Mouse (Mus musculus): Measurements from ENCODE around the gene Gm11627. TPM values are rescaled to one million over a fixed set of nuclear protein-coding genes. Genes with fewer than 3 reads are reported as not detected.

The Gm11627 gene
- 1.8 TPM for polyA plus RNA-seq (2015; fragmentation: Illumina TruSeq; extraction: RNeasy Lipid Tissue Mini Kit (QIAGEN cat#74804); ENCODE audit: insufficient read depth, low read depth, low replicate concordance)

GRCm38 (mm10) chr11:102579165-102580033, at the start of gene Gm11627:
Gene Gm11627, minus strand, starts transcription at chr11:102579461.

DNA sequence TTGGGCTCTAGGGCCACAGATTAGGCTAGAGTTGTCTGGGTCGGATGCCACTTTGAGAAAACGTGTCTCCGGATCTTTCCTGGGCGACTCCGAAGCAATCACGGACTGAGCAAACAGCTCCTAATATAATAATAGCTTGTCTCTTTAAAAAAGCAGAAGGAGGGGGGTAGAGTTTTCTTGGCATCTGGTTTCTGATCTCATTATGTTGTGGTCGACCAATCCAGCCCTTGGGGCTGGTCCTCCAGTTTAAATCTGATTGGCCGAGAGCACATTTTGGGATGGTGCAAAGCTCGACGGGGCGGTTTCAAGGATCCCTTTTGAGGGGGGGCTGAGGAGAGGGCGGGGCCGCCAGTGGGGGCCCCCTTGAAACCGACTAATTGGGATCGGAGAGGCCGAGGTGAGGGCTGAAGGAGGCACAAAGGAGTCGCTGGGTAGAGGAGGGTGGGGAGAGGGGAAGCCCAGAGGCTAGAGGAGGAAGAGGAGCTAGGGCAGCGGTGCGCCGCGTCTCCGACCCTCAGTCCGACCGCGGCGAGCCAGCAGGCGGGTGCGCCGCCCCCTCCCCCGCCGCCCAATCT, 24.8 kb upstream of the Gm11627 start, which contains the start of gene Fzd2:
Gene Fzd2, plus strand, starts transcription at position 387 of the 575 bp plus-strand sequence.

GRCm38 (mm10) chr11:102556031-102556715, 23.1 kb downstream of the Gm11627 start, which contains the start of gene Gpatch8:
Gene Gpatch8, minus strand, starts transcription at chr11:102556392.

Other genes with a start within 250 kb of the Gm11627 start
- gene Slc4a1, start 213.3 kb downstream of the Gm11627 start, polyA plus RNA-seq (2015; fragmentation: Illumina TruSeq; extraction: RNeasy Lipid Tissue Mini Kit (QIAGEN cat#74804); ENCODE audit: insufficient read depth, low read depth, low replicate concordance): not detected
- gene Rundc3a, start 186.1 kb downstream of the Gm11627 start, polyA plus RNA-seq (2015; fragmentation: Illumina TruSeq; extraction: RNeasy Lipid Tissue Mini Kit (QIAGEN cat#74804); ENCODE audit: insufficient read depth, low read depth, low replicate concordance): 8.0 TPM
- gene Slc25a39, start 171.5 kb downstream of the Gm11627 start, polyA plus RNA-seq (2015; fragmentation: Illumina TruSeq; extraction: RNeasy Lipid Tissue Mini Kit (QIAGEN cat#74804); ENCODE audit: insufficient read depth, low read depth, low replicate concordance): 90.0 TPM
- 64.6 TPM for gene Grn, start 149.1 kb downstream of the Gm11627 start, polyA plus RNA-seq (2015; fragmentation: Illumina TruSeq; extraction: RNeasy Lipid Tissue Mini Kit (QIAGEN cat#74804); ENCODE audit: insufficient read depth, low read depth, low replicate concordance)
- gene Fam171a2, start 131.8 kb downstream of the Gm11627 start, polyA plus RNA-seq (2015; fragmentation: Illumina TruSeq; extraction: RNeasy Lipid Tissue Mini Kit (QIAGEN cat#74804); ENCODE audit: insufficient read depth, low read depth, low replicate concordance): 0.76 TPM
- 3.5 TPM for gene Itga2b, start 109.3 kb downstream of the Gm11627 start, polyA plus RNA-seq (2015; fragmentation: Illumina TruSeq; extraction: RNeasy Lipid Tissue Mini Kit (QIAGEN cat#74804); ENCODE audit: insufficient read depth, low read depth, low replicate concordance)
- gene Gpatch8, start 23.1 kb downstream of the Gm11627 start, polyA plus RNA-seq (2015; fragmentation: Illumina TruSeq; extraction: RNeasy Lipid Tissue Mini Kit (QIAGEN cat#74804); ENCODE audit: insufficient read depth, low read depth, low replicate concordance): 3.7 TPM
- 2.2 TPM for gene Fzd2, start 24.9 kb upstream of the Gm11627 start, polyA plus RNA-seq (2015; fragmentation: Illumina TruSeq; extraction: RNeasy Lipid Tissue Mini Kit (QIAGEN cat#74804); ENCODE audit: insufficient read depth, low read depth, low replicate concordance)
- not detected for gene Meioc, start 84.3 kb upstream of the Gm11627 start, polyA plus RNA-seq (2015; fragmentation: Illumina TruSeq; extraction: RNeasy Lipid Tissue Mini Kit (QIAGEN cat#74804); ENCODE audit: insufficient read depth, low read depth, low replicate concordance)
- gene Ccdc43, start 118.3 kb upstream of the Gm11627 start, polyA plus RNA-seq (2015; fragmentation: Illumina TruSeq; extraction: RNeasy Lipid Tissue Mini Kit (QIAGEN cat#74804); ENCODE audit: insufficient read depth, low read depth, low replicate concordance): 4.7 TPM
- gene Adam11, start 182.0 kb upstream of the Gm11627 start, polyA plus RNA-seq (2015; fragmentation: Illumina TruSeq; extraction: RNeasy Lipid Tissue Mini Kit (QIAGEN cat#74804); ENCODE audit: insufficient read depth, low read depth, low replicate concordance): 2.2 TPM
- 3.2 TPM for gene Gjc1, start 240.2 kb upstream of the Gm11627 start, polyA plus RNA-seq (2015; fragmentation: Illumina TruSeq; extraction: RNeasy Lipid Tissue Mini Kit (QIAGEN cat#74804); ENCODE audit: insufficient read depth, low read depth, low replicate concordance)

All from pancreas, adult 10 weeks (tissue).